Mouse (Mus musculus) ES-E14 (cell line): ENCODE data around the gene Tbck. TPM values are rescaled to one million over a fixed set of nuclear protein-coding genes. Genes with fewer than 3 reads are reported as not detected.

ENCODE experiments used
- DNase-seq: peaks from one replicate; pipeline ENCODE4 v3.0.0-alpha.2; 2013; ENCODE audit warnings: low read depth, low spot score
- H3K27ac ChIP-seq: 2 replicates; pipeline ENCODE4 v1.5.1; 2012; ENCODE audit warnings: low read depth, mild to moderate bottlenecking, low read length, moderate library complexity, mixed read lengths; ENCODE audit not compliant: poor library complexity, insufficient read depth, severe bottlenecking
- H3K36me3 ChIP-seq: 2 replicates; pipeline ENCODE4 v1.6.1; 2012; ENCODE audit warnings: mild to moderate bottlenecking, low read length, moderate library complexity, mixed read lengths; ENCODE audit not compliant: control insufficient read depth, poor library complexity, insufficient read depth, severe bottlenecking
- H3K4me1 ChIP-seq, 2 experiments: fragments of 150-350 bp in 1 of 2; sonication (generic) in 1 of 2; 2 replicates each; pipeline ENCODE4 v1.6.1; 2012; ENCODE audit warnings: low read length in 2 of 2, mild to moderate bottlenecking in 1 of 2, mixed read lengths in 1 of 2; ENCODE audit not compliant: control insufficient read depth in 2 of 2, insufficient read depth in 2 of 2, poor library complexity in 1 of 2
- H3K4me3 ChIP-seq, 2 experiments: fragments of 150-350 bp in 1 of 2; sonication (generic) in 1 of 2; 2 replicates each; pipeline ENCODE4 v1.5.1; 2012; ENCODE audit warnings: low read length in 2 of 2, low read depth in 1 of 2, mild to moderate bottlenecking in 1 of 2, mixed read lengths in 1 of 2; ENCODE audit not compliant: insufficient read depth in 1 of 2, poor library complexity in 1 of 2, severe bottlenecking in 1 of 2
- H3K9ac ChIP-seq: 2 replicates; pipeline ENCODE4 v1.6.1; 2012; ENCODE audit warnings: low read depth, mild to moderate bottlenecking, low read length, mixed read lengths; ENCODE audit not compliant: poor library complexity, insufficient read depth, severe bottlenecking
- H3K9me3 ChIP-seq: fragments of 150-350 bp; sonication (generic); 2 replicates; pipeline ENCODE4 v1.6.1; 2012; ENCODE audit warnings: low read depth, mild to moderate bottlenecking, low read length; ENCODE audit not compliant: control insufficient read depth, insufficient read depth
- CHD2 ChIP-seq: IDR thresholded peaks from 2 replicates; pipeline ENCODE4 v1.6.1; 2014; ENCODE audit warnings: mild to moderate bottlenecking, low read depth, low read length, inconsistent platforms
- HCFC1 ChIP-seq: IDR thresholded peaks from 2 replicates; pipeline ENCODE4 v1.6.1; 2012; ENCODE audit warnings: low read length, inconsistent platforms, borderline replicate concordance; ENCODE audit not compliant: insufficient read depth
- MAFK ChIP-seq: IDR thresholded peaks from 2 replicates; pipeline ENCODE4 v1.6.1; 2014; ENCODE audit warnings: mild to moderate bottlenecking, low read depth, low read length, inconsistent platforms; ENCODE audit not compliant: insufficient read depth
- ZC3H11A ChIP-seq: IDR thresholded peaks from 2 replicates; pipeline ENCODE4 v1.6.1; 2012; ENCODE audit warnings: low read depth, mild to moderate bottlenecking, inconsistent platforms, low read length, borderline replicate concordance
- ZNF384 ChIP-seq: IDR thresholded peaks from 2 replicates; pipeline ENCODE4 v1.6.1; 2012; ENCODE audit warnings: low read depth, low read length, inconsistent platforms
- in situ Hi-C, 2 experiments: fragments of 600-800 bp; cut with MboI; formaldehyde crosslinking; loops; one replicate each; pipeline ENCODE4 v1.15.1; 2025; ENCODE audit warnings: low sequenced_read_pairs in 2 of 2, inconsistent platforms in 1 of 2; ENCODE audit not compliant: unreplicated experiment in 2 of 2
- total RNA-seq: library from RNA; depleted of rRNA; stranded (reverse); fragments of 300-350 nt; gene quantifications from 2 replicates; pipeline ENCODE4 v1.2.3, GENCODE M21; 2012

The Tbck gene
- total RNA-seq, 1 experiment: 8.4 TPM

GRCm38 (mm10) chr3:132831179-132831873 is 147.4 kb downstream of the Tbck start:
- H3K36me3 ChIP-seq: no peaks in the 10 kb centered on the region
- H3K4me1 ChIP-seq: no peaks in the 10 kb centered on the region
- no peaks in the 10 kb centered on the region for H3K9me3 ChIP-seq
- no peak for DNase-seq
- H3K27ac ChIP-seq: no peak overlapping the region
- in situ Hi-C loops: no loop called here
- TF ChIP-seq ZC3H11A (no peak), CHD2 (no peak), HCFC1 (no peak), ZNF384 (no peak), MAFK (no peak)
- H3K9ac ChIP-seq: no peak overlapping the region
- H3K4me3 ChIP-seq: no peak overlapping the region

- no peak for DNase-seq
Measured at GRCm38 (mm10) chr3:132835118-132835794, 151.3 kb downstream of the Tbck start.

GRCm38 (mm10) chr3:132837134-132837533 is 153.2 kb downstream of the Tbck start:
- TF ChIP-seq ZNF384: no peak
- no peak for TF ChIP-seq CHD2
- no peak for TF ChIP-seq MAFK
- no peak for TF ChIP-seq HCFC1
- TF ChIP-seq ZC3H11A: no peak

More at GRCm38 (mm10) chr3:132835118-132835794, 151.3 kb downstream of the Tbck start:
- in situ Hi-C loops: no loop called here
- no peaks in the 10 kb centered on the region; the same call in 1 of the 2 replicates for H3K36me3 ChIP-seq
- no peak overlapping the region for H3K9ac ChIP-seq
- no peak overlapping the region for H3K27ac ChIP-seq
- H3K9me3 ChIP-seq: no peaks in the 10 kb centered on the region
- no peak overlapping the region for H3K4me3 ChIP-seq
- TF ChIP-seq ZNF384: no peak
- TF ChIP-seq ZC3H11A: no peak
- no peak for TF ChIP-seq HCFC1
- TF ChIP-seq CHD2: no peak
- TF ChIP-seq MAFK: no peak
- H3K4me1 ChIP-seq: no peaks in the 10 kb centered on the region

GRCm38 (mm10) chr3:132838656-132839417 is 154.9 kb downstream of the Tbck start:
- in situ Hi-C loops: no loop called here
- Histone ChIP-seq H3K9me3 (no peaks in the 10 kb centered on the region), H3K27ac (no peak overlapping the region), H3K4me1 (no peaks in the 10 kb centered on the region), H3K4me3 (no peak overlapping the region), H3K36me3 (no peaks in the 10 kb centered on the region; the same call in 1 of the 2 replicates), H3K9ac (no peak overlapping the region)
- TF ChIP-seq HCFC1 (no peak), ZNF384 (no peak), MAFK (no peak), ZC3H11A (no peak), CHD2 (no peak)
- DNase-seq: no peak

More at GRCm38 (mm10) chr3:132837134-132837533, 153.2 kb downstream of the Tbck start:
- Histone ChIP-seq H3K9ac (no peak overlapping the region), H3K4me3 (no peak overlapping the region), H3K27ac (no peak overlapping the region), H3K4me1 (no peaks in the 10 kb centered on the region), H3K36me3 (no peaks in the 10 kb centered on the region; the same call in 1 of the 2 replicates), H3K9me3 (no peaks in the 10 kb centered on the region)
- in situ Hi-C loops: no loop called here
- DNase-seq: no peak
